Mouse (Mus musculus) midbrain, embryonic 12.5 days (tissue): Measurements from ENCODE around the gene Mep1a. TPM values are rescaled to one million over a fixed set of nuclear protein-coding genes. Genes with fewer than 3 reads are reported as not detected.
"Not testable (repeated sequence)": the region's sequence is repeated elsewhere in the genome, so short reads cannot be mapped to it uniquely, and the experiment has no call there.

Experiments used
- ATAC-seq: fragments of 200-750 bp; cut with Nextera tagmentation; 2 replicates; pipeline ENCODE4 v1.8.0; 2017; ENCODE audit warnings: low read depth, moderate TSS enrichment, moderate library complexity; ENCODE audit not compliant: low FRiP score
- H3K27ac ChIP-seq: fragments of 300-500 bp; sonication (generic); replicated peaks from 2 replicates; pipeline ENCODE4 v1.5.1; 2016; ENCODE audit warnings: mild to moderate bottlenecking
- H3K27me3 ChIP-seq: fragments of 300-500 bp; sonication (generic); 2 replicates; pipeline ENCODE4 v1.6.1; 2016; ENCODE audit warnings: mild to moderate bottlenecking
- H3K36me3 ChIP-seq: fragments of 300-500 bp; sonication (generic); 2 replicates; pipeline ENCODE4 v1.6.1; 2016
- H3K4me1 ChIP-seq: fragments of 300-500 bp; sonication (generic); 2 replicates; pipeline ENCODE4 v1.6.1; 2016
- H3K4me2 ChIP-seq: fragments of 300-500 bp; sonication (generic); replicated peaks from 2 replicates; pipeline ENCODE4 v1.6.1; 2016; ENCODE audit warnings: mild to moderate bottlenecking, moderate library complexity
- H3K4me3 ChIP-seq: fragments of 300-500 bp; sonication (generic); 2 replicates; pipeline ENCODE4 v1.5.1; 2016; ENCODE audit warnings: mild to moderate bottlenecking
- H3K9ac ChIP-seq: fragments of 300-500 bp; sonication (generic); replicated peaks from 2 replicates; pipeline ENCODE4 v1.6.1; 2016; ENCODE audit warnings: mild to moderate bottlenecking, moderate library complexity
- H3K9me3 ChIP-seq: fragments of 300-500 bp; sonication (generic); 2 replicates; pipeline ENCODE4 v1.6.1; 2016; ENCODE audit warnings: mild to moderate bottlenecking
- WGBS: fragments of 180-500 bp; shearing (Covaris S2); methylation state at CpG from one replicate; pipeline ENCODE4 v1.1.7; 2016; 5-methylcytosine and 5-hydroxymethylcytosine counted together
- polyA plus RNA-seq: library from polyadenylated mRNA; unstranded; fragments of >200 nt; fragmentation: Nextera tagmentation; extraction: Ambion mirVana; gene quantifications from 2 replicates; pipeline ENCODE4 v1.2.1, GENCODE M21; 2016

Gene Mep1a
- polyA plus RNA-seq = not detected in 2 replicates

GRCm38 (mm10) chr17:43502592-43502991 lies at the start of gene Mep1a:
Mep1a (minus strand) TSS chr17:43502812.
- H3K4me1 ChIP-seq = no peaks in the 10 kb centered on the region
- H3K9ac ChIP-seq = no peak within 1 kb of the TSS
- H3K4me2 ChIP-seq = no peak within 1 kb of the TSS
- no peaks in the 10 kb centered on the region for H3K36me3 ChIP-seq
- no peak within 1 kb of the TSS for H3K4me3 ChIP-seq
- H3K27ac ChIP-seq = no peak within 1 kb of the TSS
- ATAC-seq = no peak
- 97% methylated on average over 9 of the region's 9 CpGs for WGBS
- no peaks in the 10 kb centered on the region for H3K27me3 ChIP-seq
- H3K9me3 ChIP-seq = no peaks in the 10 kb centered on the region

- Histone ChIP-seq H3K4me3 (no peak overlapping the region), H3K36me3 (no peaks in the 10 kb centered on the region), H3K9me3 (no peaks in the 10 kb centered on the region), H3K4me2 (no peak overlapping the region), H3K27ac (no peak overlapping the region), H3K27me3 (no peaks in the 10 kb centered on the region), H3K4me1 (0 out of 2 replicates have a peak, but pooled peaks cover 4% of the 10 kb centered on the region), H3K9ac (no peak overlapping the region)
- ATAC-seq = no peak
- WGBS = 21% methylated on average over 3 of the region's 3 CpGs
These were observed 48.6 kb upstream of the Mep1a start for GRCm38 (mm10) chr17:43551122-43551630.

GRCm38 (mm10) chr17:43544040-43544439 lies 41.4 kb upstream of the Mep1a start:
- Histone ChIP-seq H3K9ac (no peak overlapping the region), H3K27me3 (no peaks in the 10 kb centered on the region; the same call in 1 of the 2 replicates), H3K4me2 (no peak overlapping the region), H3K27ac (no peak overlapping the region), H3K36me3 (no peaks in the 10 kb centered on the region), H3K4me3 (no peak overlapping the region), H3K4me1 (no peaks in the 10 kb centered on the region), H3K9me3 (no peaks in the 10 kb centered on the region)
- WGBS = 83% methylated on average over 4 of the region's 4 CpGs
- no peak for ATAC-seq

- 86% methylated on average over 1 of the region's 1 CpGs for WGBS
- ATAC-seq = no peak
These were observed 40.9 kb upstream of the Mep1a start, which contains the start of gene Ankrd66 for GRCm38 (mm10) chr17:43543539-43543938. Ankrd66 (minus strand) TSS chr17:43543639.

GRCm38 (mm10) chr17:43538767-43539166 lies 36.2 kb upstream of the Mep1a start:
- ATAC-seq = no peak
- H3K4me2 ChIP-seq = no peak overlapping the region
- peaks cover 9% of the 10 kb centered on the region for H3K4me1 ChIP-seq
- WGBS = 88% methylated on average over 3 of the region's 3 CpGs
- no peak overlapping the region for H3K9ac ChIP-seq
- no peaks in the 10 kb centered on the region for H3K9me3 ChIP-seq
- no peaks in the 10 kb centered on the region; the same call in 1 of the 2 replicates for H3K27me3 ChIP-seq
- no peaks in the 10 kb centered on the region for H3K36me3 ChIP-seq
- no peak overlapping the region for H3K27ac ChIP-seq
- no peak overlapping the region for H3K4me3 ChIP-seq

More at GRCm38 (mm10) chr17:43543539-43543938, 40.9 kb upstream of the Mep1a start, which contains the start of gene Ankrd66:
- Histone ChIP-seq H3K36me3 (no peaks in the 10 kb centered on the region), H3K9me3 (no peaks in the 10 kb centered on the region), H3K27ac (no peak within 1 kb of the TSS), H3K4me3 (no peak within 1 kb of the TSS), H3K4me2 (no peak within 1 kb of the TSS), H3K27me3 (no peaks in the 10 kb centered on the region; the same call in 1 of the 2 replicates), H3K9ac (no peak within 1 kb of the TSS), H3K4me1 (no peaks in the 10 kb centered on the region)

GRCm38 (mm10) chr17:43536841-43537240 lies 34.2 kb upstream of the Mep1a start:
- H3K27me3 ChIP-seq, H3K9ac ChIP-seq, H3K9me3 ChIP-seq, H3K27ac ChIP-seq, H3K36me3 ChIP-seq, H3K4me3 ChIP-seq, H3K4me1 ChIP-seq, H3K4me2 ChIP-seq, ATAC-seq: not testable (repeated sequence)
- WGBS = 91% methylated on average over 6 of the region's 6 CpGs

GRCm38 (mm10) chr17:43534362-43535222 lies 32.0 kb upstream of the Mep1a start:
- peak; percentile 88 for ATAC-seq
- H3K36me3 ChIP-seq = no peaks in the 10 kb centered on the region
- no peak overlapping the region for H3K9ac ChIP-seq
- H3K9me3 ChIP-seq = no peaks in the 10 kb centered on the region
- peaks cover 9% of the 10 kb centered on the region for H3K4me1 ChIP-seq
- H3K4me3 ChIP-seq = peak overlapping the region; percentile 23
- no peaks in the 10 kb centered on the region; the same call in 1 of the 2 replicates for H3K27me3 ChIP-seq
- no peak overlapping the region for H3K27ac ChIP-seq
- WGBS = 8% methylated on average over 23 of the region's 23 CpGs
- peak overlapping the region; percentile 47 for H3K4me2 ChIP-seq

- Histone ChIP-seq H3K27me3 (no peaks in the 10 kb centered on the region; the same call in 1 of the 2 replicates), H3K4me3 (no peak overlapping the region), H3K36me3 (no peaks in the 10 kb centered on the region), H3K4me2 (no peak overlapping the region), H3K9ac (no peak overlapping the region), H3K27ac (no peak overlapping the region), H3K9me3 (no peaks in the 10 kb centered on the region), H3K4me1 (peaks cover 9% of the 10 kb centered on the region)
- WGBS = 94% methylated on average over 4 of the region's 4 CpGs
- no peak for ATAC-seq
These were observed 28.6 kb upstream of the Mep1a start for GRCm38 (mm10) chr17:43531192-43531591.

- Histone ChIP-seq H3K27me3 (no peaks in the 10 kb centered on the region), H3K4me2 (no peak overlapping the region), H3K4me1 (peaks cover 9% of the 10 kb centered on the region), H3K36me3 (no peaks in the 10 kb centered on the region), H3K9me3 (no peaks in the 10 kb centered on the region), H3K4me3 (no peak overlapping the region), H3K9ac (no peak overlapping the region), H3K27ac (no peak overlapping the region)
- 88% methylated on average over 2 of the region's 2 CpGs for WGBS
- no peak for ATAC-seq
These were observed 27.9 kb upstream of the Mep1a start for GRCm38 (mm10) chr17:43530507-43530906.

- Histone ChIP-seq H3K9ac (no peak overlapping the region), H3K4me3 (no peak overlapping the region), H3K27ac (no peak overlapping the region), H3K9me3 (peaks cover under 1% of the 10 kb centered on the region; the same call in 1 of the 2 replicates), H3K4me1 (no peaks in the 10 kb centered on the region), H3K4me2 (no peak overlapping the region), H3K36me3 (no peaks in the 10 kb centered on the region), H3K27me3 (no peaks in the 10 kb centered on the region)
- ATAC-seq = no peak
- 83% methylated on average over 3 of the region's 3 CpGs for WGBS
These were observed 17.6 kb upstream of the Mep1a start for GRCm38 (mm10) chr17:43520166-43520565.

- H3K9me3 ChIP-seq = peaks cover 6% of the 10 kb centered on the region; the same call in 1 of the 2 replicates
- no peak overlapping the region for H3K4me3 ChIP-seq
- H3K36me3 ChIP-seq = no peaks in the 10 kb centered on the region
- 31% methylated on average over 18 of the region's 18 CpGs for WGBS
- no peak overlapping the region for H3K27ac ChIP-seq
- H3K4me1 ChIP-seq = no peaks in the 10 kb centered on the region
- no peak overlapping the region for H3K4me2 ChIP-seq
- no peak overlapping the region for H3K9ac ChIP-seq
- no peaks in the 10 kb centered on the region for H3K27me3 ChIP-seq
- peak; percentile 74 for ATAC-seq
These were observed 16.2 kb upstream of the Mep1a start for GRCm38 (mm10) chr17:43518644-43519409.
